Mouse (Mus musculus): Measurements from ENCODE around the gene Mcf2l. TPM values are rescaled to one million over a fixed set of nuclear protein-coding genes. Genes with fewer than 3 reads are reported as not detected.

The Mcf2l gene
- total and polyA plus RNA-seq, 2 experiments from 2014 or later, result 94.1 to 298 TPM

DNA sequence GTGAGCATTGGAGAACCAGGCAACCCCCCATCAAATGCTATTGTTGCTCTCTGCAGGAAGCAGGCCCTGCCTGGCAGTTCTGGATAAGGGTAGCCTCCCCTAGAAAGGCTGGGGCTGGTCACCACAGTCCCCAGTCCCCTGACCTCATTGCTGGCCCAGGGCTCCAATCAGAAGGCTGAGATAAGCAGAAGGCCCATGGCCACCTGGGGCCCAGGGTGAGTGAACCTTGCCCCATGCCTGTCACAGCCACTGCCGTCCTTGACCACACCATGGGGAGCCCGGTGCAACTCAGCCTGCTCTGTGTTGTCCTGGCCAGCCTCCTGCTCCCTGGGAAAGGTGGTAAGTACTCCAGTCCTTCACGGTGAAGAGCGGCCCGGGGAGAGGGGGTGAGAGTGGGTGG, 164.0 kb downstream of the Mcf2l start:
- no peak overlapping the region for H3K4me3 ChIP-seq (ENCODE audit: low read length)
- no peaks in the 10 kb centered on the region for H3K4me1 ChIP-seq (ENCODE audit: insufficient read depth, low read length)
- H3K27me3 ChIP-seq (ENCODE audit: insufficient read depth, low read length), result no peaks in the 10 kb centered on the region
- TF ChIP-seq CTCF (IDR thresholded peaks at IDR 0.05; ENCODE audit: low read depth), result no peak
- no peak overlapping the region for H3K9ac ChIP-seq (replicated peaks; ENCODE audit: low read length)
- ATAC-seq (no peak), DNase-seq (ENCODE audit: low spot score) (no peak)
- H3K9me3 ChIP-seq (ENCODE audit: low read length), result no peaks in the 10 kb centered on the region
- no peak overlapping the region for H3K4me2 ChIP-seq (ENCODE audit: low read depth, low read length)
- no peaks in the 10 kb centered on the region for H3K36me3 ChIP-seq (ENCODE audit: insufficient read depth, low read length)
- 38% methylated on average over 5 of the region's 5 CpGs for WGBS
- no peak overlapping the region for H3K27ac ChIP-seq

DNA sequence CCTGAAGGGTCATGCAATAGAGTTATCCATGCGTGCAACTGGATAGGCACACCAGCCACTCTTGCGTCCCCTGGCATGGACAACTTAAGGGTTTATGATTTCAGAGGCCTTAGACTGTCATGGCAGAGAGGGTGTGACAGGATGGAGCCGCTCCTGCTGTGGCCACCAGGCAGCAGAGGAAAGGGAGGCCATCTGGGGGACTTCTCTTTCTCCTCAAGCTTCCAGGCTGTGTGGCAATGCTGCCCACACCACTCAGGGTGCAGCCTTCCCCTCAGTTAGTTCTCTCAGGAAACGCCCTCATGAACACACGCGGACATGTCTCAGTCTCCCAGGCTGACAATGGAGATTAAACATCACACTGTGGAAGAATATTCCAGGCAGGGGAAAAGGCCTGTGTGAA, 165.4 kb downstream of the Mcf2l start:
- no peaks in the 10 kb centered on the region for H3K27me3 ChIP-seq (ENCODE audit: insufficient read depth, low read length)
- H3K9me3 ChIP-seq (ENCODE audit: low read length), result no peaks in the 10 kb centered on the region
- H3K27ac ChIP-seq, result no peak overlapping the region
- no peak overlapping the region for H3K9ac ChIP-seq (replicated peaks; ENCODE audit: low read length)
- H3K4me2 ChIP-seq (ENCODE audit: low read depth, low read length), result no peak overlapping the region
- no peak for TF ChIP-seq CTCF (IDR thresholded peaks at IDR 0.05; ENCODE audit: low read depth)
- no peaks in the 10 kb centered on the region for H3K36me3 ChIP-seq (ENCODE audit: insufficient read depth, low read length)
- no peak for ATAC-seq
- DNase-seq (ENCODE audit: low spot score), result no peak
- no peak overlapping the region for H3K4me3 ChIP-seq (ENCODE audit: low read length)
- no peaks in the 10 kb centered on the region for H3K4me1 ChIP-seq (ENCODE audit: insufficient read depth, low read length)
- 84% methylated on average over 6 of the region's 6 CpGs for WGBS

GRCm38 (mm10) chr8:13041459-13041858, 167.9 kb downstream of the Mcf2l start:
- no peak overlapping the region for H3K9ac ChIP-seq (replicated peaks; ENCODE audit: low read length)
- H3K4me3 ChIP-seq (ENCODE audit: low read length), result no peak overlapping the region
- no peaks in the 10 kb centered on the region for H3K27me3 ChIP-seq (ENCODE audit: insufficient read depth, low read length)
- no peak overlapping the region for H3K4me2 ChIP-seq (ENCODE audit: low read depth, low read length)
- TF ChIP-seq CTCF (IDR thresholded peaks at IDR 0.05; ENCODE audit: low read depth), result no peak
- no peak overlapping the region for H3K27ac ChIP-seq
- DNase-seq (ENCODE audit: low spot score) (no peak), ATAC-seq (no peak)
- H3K4me1 ChIP-seq (ENCODE audit: insufficient read depth, low read length), result no peaks in the 10 kb centered on the region
- no peaks in the 10 kb centered on the region for H3K36me3 ChIP-seq (ENCODE audit: insufficient read depth, low read length)
- WGBS, result 85% methylated on average over 4 of the region's 4 CpGs
- no peaks in the 10 kb centered on the region for H3K9me3 ChIP-seq (ENCODE audit: low read length)

DNA sequence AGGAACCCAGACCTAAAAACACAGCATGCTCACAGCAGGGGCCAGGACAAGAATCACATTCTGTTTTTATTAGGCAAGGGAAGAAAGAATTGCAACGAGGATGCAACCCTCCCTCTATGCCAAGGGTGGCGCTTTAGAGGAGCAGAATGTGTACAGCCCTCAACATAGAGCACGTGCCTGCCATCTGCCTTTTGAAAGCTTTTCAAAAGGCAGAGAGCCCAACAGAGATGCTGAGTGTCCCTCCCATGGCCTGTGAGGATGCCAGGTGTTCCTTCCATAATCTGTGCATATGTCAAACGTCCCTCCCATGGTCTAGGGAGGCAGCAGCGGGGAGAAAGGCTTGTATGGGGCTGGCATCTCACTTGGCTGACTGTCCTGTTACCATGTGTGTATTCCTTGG, 174.0 kb downstream of the Mcf2l start:
- peak; percentile 78 for ATAC-seq
- 42% methylated on average over 5 of the region's 5 CpGs for WGBS
- peak; percentile 62 for DNase-seq (ENCODE audit: low spot score)

GRCm38 (mm10) chr8:13050550-13050949, 176.9 kb downstream of the Mcf2l start:
- no peaks in the 10 kb centered on the region for H3K36me3 ChIP-seq (ENCODE audit: insufficient read depth, low read length)
- no peak for ATAC-seq
- no peaks in the 10 kb centered on the region for H3K9me3 ChIP-seq (ENCODE audit: low read length)
- no peak for TF ChIP-seq CTCF (IDR thresholded peaks at IDR 0.05; ENCODE audit: low read depth)
- no peak overlapping the region for H3K4me2 ChIP-seq (ENCODE audit: low read depth, low read length)
- no peak overlapping the region for H3K9ac ChIP-seq (replicated peaks; ENCODE audit: low read length)
- no peak overlapping the region for H3K27ac ChIP-seq
- H3K27me3 ChIP-seq (ENCODE audit: insufficient read depth, low read length), result no peaks in the 10 kb centered on the region
- 69% methylated on average over 10 of the region's 10 CpGs for WGBS
- H3K4me1 ChIP-seq (ENCODE audit: insufficient read depth, low read length), result no peaks in the 10 kb centered on the region
- H3K4me3 ChIP-seq (ENCODE audit: low read length), result no peak overlapping the region
- no peak for DNase-seq (ENCODE audit: low spot score)

More for the DNA sequence above, 174.0 kb downstream of the Mcf2l start:
- Histone ChIP-seq H3K9ac (replicated peaks; ENCODE audit: low read length) (no peak overlapping the region), H3K4me2 (ENCODE audit: low read depth, low read length) (no peak overlapping the region), H3K27me3 (ENCODE audit: insufficient read depth, low read length) (no peaks in the 10 kb centered on the region), H3K36me3 (ENCODE audit: insufficient read depth, low read length) (no peaks in the 10 kb centered on the region), H3K4me3 (ENCODE audit: low read length) (no peak overlapping the region), H3K9me3 (ENCODE audit: low read length) (no peaks in the 10 kb centered on the region), H3K27ac (no peak overlapping the region), H3K4me1 (ENCODE audit: insufficient read depth, low read length) (no peaks in the 10 kb centered on the region)
- TF ChIP-seq CTCF (IDR thresholded peaks at IDR 0.05; ENCODE audit: low read depth), result peak; percentile 38

DNA sequence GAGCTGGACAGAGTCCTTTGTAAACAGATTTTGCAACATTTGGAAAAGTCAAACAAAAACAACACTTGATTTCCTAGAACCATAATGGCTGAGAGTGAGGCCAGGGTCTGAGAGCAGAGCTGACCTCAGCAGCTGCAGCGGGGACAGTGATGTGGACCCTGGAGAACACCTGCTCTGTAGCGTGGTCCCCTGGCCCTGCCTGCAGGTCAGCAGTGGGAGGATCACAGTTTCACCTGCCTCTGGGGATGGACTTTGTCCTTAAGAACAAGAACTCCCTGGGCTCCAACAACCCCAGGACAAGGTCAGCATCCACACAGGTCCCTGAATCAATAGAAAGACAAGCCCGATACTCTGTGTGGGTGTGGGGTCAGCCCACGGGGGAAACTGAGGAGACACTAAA, 183.7 kb downstream of the Mcf2l start:
- no peak for TF ChIP-seq CTCF (IDR thresholded peaks at IDR 0.05; ENCODE audit: low read depth)
- ATAC-seq, result no peak
- Histone ChIP-seq H3K9ac (replicated peaks; ENCODE audit: low read length) (no peak overlapping the region), H3K4me1 (ENCODE audit: insufficient read depth, low read length) (no peaks in the 10 kb centered on the region), H3K36me3 (ENCODE audit: insufficient read depth, low read length) (no peaks in the 10 kb centered on the region), H3K27ac (no peak overlapping the region), H3K4me3 (ENCODE audit: low read length) (no peak overlapping the region), H3K9me3 (ENCODE audit: low read length) (no peaks in the 10 kb centered on the region), H3K4me2 (ENCODE audit: low read depth, low read length) (no peak overlapping the region), H3K27me3 (ENCODE audit: insufficient read depth, low read length) (no peaks in the 10 kb centered on the region)
- 92% methylated on average over 4 of the region's 4 CpGs for WGBS
- DNase-seq (ENCODE audit: low spot score), result no peak

DNA sequence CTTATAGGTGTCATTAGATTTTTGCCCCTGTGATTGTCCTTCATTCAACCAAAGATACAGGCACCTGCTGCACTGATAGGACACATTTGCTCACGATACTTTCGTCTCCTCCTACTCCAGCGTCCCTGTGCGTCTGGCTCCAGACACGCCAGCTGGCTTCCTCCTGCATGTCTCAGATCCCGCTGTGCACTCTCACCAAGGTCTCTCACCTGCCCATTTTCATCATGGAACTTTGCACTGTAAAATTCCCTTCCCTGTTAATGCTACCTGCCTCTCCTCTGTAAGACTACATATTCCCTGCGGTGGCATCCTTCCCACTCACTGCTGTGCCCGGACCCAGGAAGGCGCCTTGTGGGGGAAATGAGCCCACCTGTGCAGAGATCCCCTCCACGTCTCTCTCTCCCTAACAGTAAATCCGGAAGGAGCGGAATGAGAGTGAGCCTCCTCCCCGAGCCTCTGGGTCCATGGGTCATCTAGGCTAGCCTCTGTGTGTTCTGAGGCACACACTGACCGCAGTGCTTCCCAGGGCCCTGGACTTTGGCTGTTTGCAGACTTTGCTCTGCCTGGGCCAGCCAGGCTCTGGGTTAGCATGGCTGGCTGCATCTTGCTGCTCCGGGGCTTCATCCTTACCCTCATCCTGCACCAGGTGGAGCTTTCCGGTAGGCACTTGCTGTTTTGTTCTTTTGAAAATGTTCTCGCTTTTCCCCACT, 187.0 kb downstream of the Mcf2l start, which contains the start of gene Proz:
TSS of gene Proz (plus strand) at position 474 of the 710 bp plus-strand sequence.
- DNase-seq (ENCODE audit: low spot score) (no peak), ATAC-seq (no peak)
- Histone ChIP-seq H3K27ac (no peak within 1 kb of the TSS), H3K4me3 (ENCODE audit: low read length) (no peak within 1 kb of the TSS), H3K4me2 (ENCODE audit: low read depth, low read length) (no peak within 1 kb of the TSS), H3K4me1 (ENCODE audit: insufficient read depth, low read length) (no peaks in the 10 kb centered on the region), H3K27me3 (ENCODE audit: insufficient read depth, low read length) (no peaks in the 10 kb centered on the region), H3K36me3 (ENCODE audit: insufficient read depth, low read length) (no peaks in the 10 kb centered on the region), H3K9me3 (ENCODE audit: low read length) (no peaks in the 10 kb centered on the region), H3K9ac (replicated peaks; ENCODE audit: low read length) (no peak within 1 kb of the TSS)
- no peak for TF ChIP-seq CTCF (IDR thresholded peaks at IDR 0.05; ENCODE audit: low read depth)
- WGBS, result 79% methylated on average over 17 of the region's 17 CpGs

Measured in hindbrain, postnatal 0 days (tissue).